Mouse (Mus musculus) heart, embryonic 14.5 days (tissue): ENCODE measurements around the gene Prss53. TPM values are rescaled to one million over a fixed set of nuclear protein-coding genes. Genes with fewer than 3 reads are reported as not detected.

Experiments
- ATAC-seq: fragments of 200-750 bp; cut with Nextera tagmentation; 2 replicates; pipeline ENCODE4 v1.8.0; 2017; ENCODE audit warnings: low read depth, moderate TSS enrichment; ENCODE audit not compliant: insufficient number of reproducible peaks, insufficient read depth, low FRiP score
- H3K27ac ChIP-seq, 2 experiments: fragments of 200-500 bp in 1 of 2; fragments of 300-500 bp in 1 of 2; sonication (generic) in 1 of 2; replicated peaks in 1 of 2; 2 replicates each; pipeline ENCODE4 v1.5.1; 2012 to 2014; ENCODE audit warnings: low read depth in 2 of 2, low read length in 2 of 2, control low read depth in 1 of 2, mild to moderate bottlenecking in 1 of 2, mixed read lengths in 1 of 2; ENCODE audit not compliant: control insufficient read depth in 1 of 2, insufficient read depth in 1 of 2
- H3K27me3 ChIP-seq: fragments of 300-500 bp; sonication (generic); 2 replicates; pipeline ENCODE4 v1.6.1; 2014; ENCODE audit warnings: mild to moderate bottlenecking, low read length, control low read depth; ENCODE audit not compliant: control insufficient read depth, insufficient read depth
- H3K36me3 ChIP-seq: fragments of 300-500 bp; sonication (generic); 2 replicates; pipeline ENCODE4 v1.6.1; 2014; ENCODE audit warnings: mild to moderate bottlenecking, control low read depth, low read length, mixed read lengths; ENCODE audit not compliant: control insufficient read depth, insufficient read depth
- H3K4me1 ChIP-seq, 2 experiments: fragments of 200-500 bp in 1 of 2; fragments of 300-500 bp in 1 of 2; sonication (generic) in 1 of 2; 2 replicates each; pipeline ENCODE4 v1.6.1; 2012 to 2014; ENCODE audit warnings: low read length in 2 of 2, control low read depth in 1 of 2, mixed read lengths in 1 of 2; ENCODE audit not compliant: control insufficient read depth in 2 of 2, insufficient read depth in 2 of 2
- H3K4me2 ChIP-seq: fragments of 300-500 bp; sonication (generic); 2 replicates; pipeline ENCODE4 v1.6.1; 2014; ENCODE audit warnings: mild to moderate bottlenecking, low read length
- H3K4me3 ChIP-seq, 2 experiments: fragments of 200-500 bp in 1 of 2; fragments of 300-500 bp in 1 of 2; sonication (generic) in 1 of 2; 2 replicates each; pipeline ENCODE4 v1.5.1; 2012 to 2014; ENCODE audit warnings: low read length in 2 of 2, mild to moderate bottlenecking in 2 of 2, control low read depth in 1 of 2, low read depth in 1 of 2, moderate library complexity in 1 of 2; ENCODE audit not compliant: control insufficient read depth in 1 of 2, insufficient read depth in 1 of 2
- H3K9ac ChIP-seq: fragments of 300-500 bp; sonication (generic); 2 replicates; pipeline ENCODE4 v1.6.1; 2014; ENCODE audit warnings: mild to moderate bottlenecking, low read length
- H3K9me3 ChIP-seq: fragments of 300-500 bp; sonication (generic); 2 replicates; pipeline ENCODE4 v1.6.1; 2016; ENCODE audit warnings: low read length, control low read depth; ENCODE audit not compliant: control insufficient read depth
- WGBS: fragments of 180-500 bp; shearing (Covaris S2); extraction: QIAGEN DNeasy Blood & Tissue Kit; methylation state at CpG from one replicate; pipeline ENCODE4 v1.1.7; 2014; 5-methylcytosine and 5-hydroxymethylcytosine counted together
- polyA plus RNA-seq: library from polyadenylated mRNA; unstranded; fragments of >200 nt; fragmentation: Nextera tagmentation; extraction: Ambion mirVana; gene quantifications from 2 replicates; pipeline ENCODE4 v1.2.1, GENCODE M21; 2014

The Prss53 gene
- polyA plus RNA-seq, 1 experiment from 2014 or later, result 1.3 TPM

DNA sequence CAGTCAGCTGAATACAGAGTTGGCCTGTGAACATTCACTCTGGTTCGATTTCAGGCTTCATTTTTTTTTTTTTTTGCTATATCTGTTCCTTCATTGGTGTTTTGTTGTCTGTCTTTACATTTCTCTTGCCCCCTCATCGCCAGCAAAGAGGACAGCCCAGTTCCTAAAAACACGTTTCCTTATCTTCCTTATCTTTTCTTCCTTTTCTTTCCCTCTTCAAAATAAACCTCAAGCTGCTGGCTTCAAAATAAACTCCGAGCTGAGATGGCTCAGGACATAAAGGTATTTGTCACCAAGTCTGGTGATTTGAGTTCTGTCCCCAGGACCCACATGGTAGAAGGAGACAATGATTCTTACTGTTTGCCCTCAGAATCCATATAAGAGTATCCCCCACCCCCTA lies 22.2 kb upstream of the Prss53 start:
- Histone ChIP-seq H3K36me3 (peaks cover 49% of the 10 kb centered on the region), H3K9me3 (no peaks in the 10 kb centered on the region), H3K4me1 (peaks cover 2 to 8% of the 10 kb centered on the region in 2 experiments; a peak in 3 of 4 replicates), H3K4me3 (peak overlapping the region; percentile 66 to 100), H3K27ac (peak overlapping the region in 1 of 2 experiments; percentile 80; a peak in 1 of 4 replicates), H3K9ac (peak overlapping the region; percentile 89), H3K4me2 (peak overlapping the region; percentile 91), H3K27me3 (no peaks in the 10 kb centered on the region)
- WGBS, result 15% methylated on average over 4 of the region's 4 CpGs
- ATAC-seq, result no peak

DNA sequence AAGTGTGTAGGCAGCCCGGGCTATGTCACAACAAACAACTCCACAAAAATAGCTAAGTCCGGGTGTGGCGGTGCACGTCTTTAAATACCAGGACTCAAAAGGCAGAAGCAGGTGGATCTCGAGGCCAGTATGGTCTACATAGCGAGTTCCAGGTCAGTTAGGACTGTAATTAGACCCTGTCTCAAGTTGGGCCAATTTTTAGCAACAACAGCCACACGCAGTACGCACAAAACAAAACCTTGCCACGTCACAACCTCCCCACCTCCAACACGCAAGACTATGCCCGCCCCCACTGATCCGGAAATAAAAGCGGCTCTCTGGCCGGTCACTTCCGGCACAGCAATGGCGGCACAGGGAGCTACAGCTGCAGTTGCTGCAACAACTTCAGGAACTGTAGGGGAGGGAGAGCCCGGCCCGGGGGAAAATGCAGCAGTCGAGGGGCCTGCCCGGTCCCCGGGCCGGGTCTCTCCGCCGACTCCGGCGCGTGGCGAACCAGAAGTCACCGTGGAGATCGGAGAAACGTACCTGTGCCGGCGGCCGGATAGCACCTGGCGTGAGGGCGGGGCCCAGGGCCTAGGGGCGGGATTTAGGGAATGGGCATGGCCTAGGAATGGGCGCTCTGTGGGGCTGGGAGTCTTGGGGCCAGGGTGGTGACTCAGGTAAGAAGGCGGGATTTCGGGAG lies 21.6 kb upstream of the Prss53 start, which contains the start of gene Kat8:
Kat8 (plus strand) TSS at position 327 of the 682 bp plus-strand sequence.
- Histone ChIP-seq H3K36me3 (peaks cover 51% of the 10 kb centered on the region), H3K27me3 (no peaks in the 10 kb centered on the region), H3K4me1 (peaks cover 2 to 8% of the 10 kb centered on the region in 2 experiments; a peak in 3 of 4 replicates), H3K4me3 (peak within 1 kb of the TSS; percentile 66 to 100), H3K4me2 (peak within 1 kb of the TSS; percentile 91), H3K9me3 (no peaks in the 10 kb centered on the region), H3K9ac (peak within 1 kb of the TSS; percentile 89), H3K27ac (peak within 1 kb of the TSS; percentile 80 to 92)
- ATAC-seq, result peak; percentile 87
- under 1% methylated on average over 40 of the region's 40 CpGs for WGBS

DNA sequence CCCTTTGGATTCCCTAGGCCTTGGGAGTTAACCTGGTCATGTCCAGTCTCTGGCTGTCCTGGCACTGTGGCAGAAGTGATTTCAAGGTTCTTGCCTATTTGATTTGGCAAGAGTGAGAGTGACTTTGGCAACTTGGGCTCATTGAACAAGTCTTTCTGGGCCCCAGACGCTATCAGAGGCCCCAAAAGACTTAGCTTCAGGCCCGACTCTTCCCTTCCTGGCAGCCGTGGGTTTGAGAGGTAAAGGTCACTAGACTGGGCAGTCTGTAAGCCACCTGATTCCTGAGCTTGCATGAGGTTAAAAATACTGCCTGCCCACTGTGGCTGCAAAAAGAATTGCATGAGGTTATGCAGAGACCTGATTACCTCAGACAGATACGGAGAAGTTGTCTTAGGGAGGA lies 17.9 kb upstream of the Prss53 start:
- ATAC-seq, result no peak
- no peak overlapping the region for H3K4me3 ChIP-seq
- no peak overlapping the region for H3K9ac ChIP-seq
- no peak overlapping the region for H3K27ac ChIP-seq
- H3K36me3 ChIP-seq, result peaks cover 51% of the 10 kb centered on the region
- H3K27me3 ChIP-seq, result no peaks in the 10 kb centered on the region
- H3K4me2 ChIP-seq, result no peak overlapping the region
- WGBS, result 84% methylated on average over 4 of the region's 4 CpGs
- H3K4me1 ChIP-seq, result peaks cover 7 to 14% of the 10 kb centered on the region in 2 experiments
- H3K9me3 ChIP-seq, result no peaks in the 10 kb centered on the region

DNA sequence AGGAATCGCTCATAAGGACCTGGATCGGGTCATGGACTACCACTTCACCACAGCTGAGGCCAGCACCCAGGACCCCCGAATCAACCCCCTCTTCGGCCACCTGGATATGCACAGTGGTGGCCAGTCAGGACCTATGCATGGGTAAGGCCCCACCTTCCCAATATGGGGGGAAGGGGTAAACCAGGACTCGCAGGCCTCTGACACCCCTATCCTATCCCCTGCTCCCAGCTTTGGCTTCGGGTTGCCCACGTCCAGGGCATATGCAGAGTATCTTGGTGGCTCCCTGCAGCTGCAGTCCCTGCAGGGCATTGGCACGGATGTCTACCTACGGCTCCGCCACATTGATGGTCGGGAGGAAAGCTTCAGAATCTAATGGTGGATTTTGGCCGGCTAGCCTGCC lies 17.2 kb upstream of the Prss53 start:
- Histone ChIP-seq H3K4me2 (no peak overlapping the region), H3K4me3 (no peak overlapping the region), H3K27ac (no peak overlapping the region), H3K4me1 (peaks cover 7 to 10% of the 10 kb centered on the region in 2 experiments), H3K27me3 (no peaks in the 10 kb centered on the region), H3K9me3 (no peaks in the 10 kb centered on the region), H3K36me3 (peaks cover 51% of the 10 kb centered on the region), H3K9ac (no peak overlapping the region)
- no peak for ATAC-seq
- 93% methylated on average over 12 of the region's 12 CpGs for WGBS

DNA sequence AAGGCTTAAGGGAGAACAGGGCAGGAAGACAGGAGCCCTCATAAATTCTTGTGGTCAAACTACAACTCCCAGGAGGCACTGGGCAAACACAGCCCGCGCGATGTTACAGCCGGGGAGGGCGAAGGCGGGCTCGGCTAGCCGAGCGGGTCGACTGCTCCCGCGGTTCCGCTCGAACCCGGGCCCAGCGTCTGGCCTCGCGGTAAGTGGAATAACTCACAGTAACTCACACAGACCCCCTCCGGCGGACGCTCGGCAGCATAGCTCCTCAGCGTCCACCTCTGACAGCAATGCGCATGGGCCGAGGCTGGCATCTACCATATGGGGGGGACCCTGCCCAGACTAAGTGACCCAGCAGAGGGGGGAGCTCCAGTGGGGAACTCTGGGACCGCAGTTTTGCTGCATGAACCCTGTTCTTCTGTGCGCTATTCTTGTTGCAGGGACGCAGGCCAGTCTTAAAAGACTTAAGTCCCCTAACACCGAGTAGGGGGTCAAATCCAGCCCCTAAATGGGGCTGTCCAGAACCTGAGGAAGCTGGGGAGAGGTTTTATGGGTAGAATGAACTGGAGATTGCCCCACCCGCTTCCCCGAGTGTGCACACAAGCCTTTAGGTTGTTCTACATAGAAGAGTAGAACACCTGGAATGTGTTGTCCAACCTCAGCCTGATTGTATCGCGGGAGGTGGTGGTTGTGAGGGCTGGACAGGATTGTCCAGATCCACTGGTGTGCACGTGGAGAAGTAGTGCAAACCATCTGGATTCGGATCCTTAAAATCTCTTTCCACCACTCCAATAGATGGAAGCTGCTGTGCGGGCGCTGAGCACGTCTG lies 13.4 kb upstream of the Prss53 start, which contains the start of gene Bckdk:
Bckdk (plus strand) TSS at position 112 of the 826 bp plus-strand sequence.
- 9% methylated on average over 38 of the region's 38 CpGs for WGBS

DNA sequence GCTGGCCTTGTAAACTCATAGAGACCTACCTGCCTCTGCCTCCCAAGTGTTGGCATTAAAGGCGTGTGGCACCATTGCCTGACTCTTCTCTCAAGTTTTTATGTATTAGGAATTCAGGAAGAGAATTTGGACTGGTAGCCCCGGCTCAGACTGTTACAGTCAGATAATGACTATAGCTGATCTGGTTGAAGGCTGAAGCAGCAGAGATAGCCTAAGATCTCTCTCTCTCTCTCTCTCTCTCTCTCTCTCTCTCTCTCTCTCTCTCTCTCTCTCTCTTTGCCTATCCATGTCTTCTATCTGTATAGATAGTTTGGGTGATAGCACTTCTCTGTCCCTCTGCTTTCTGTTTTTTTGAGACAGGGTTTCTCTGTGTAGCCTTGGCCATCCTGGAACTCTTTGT lies 11.0 kb upstream of the Prss53 start:
- Histone ChIP-seq H3K36me3 (peaks cover 17% of the 10 kb centered on the region), H3K4me2 (no peak overlapping the region), H3K4me3 (no peak overlapping the region), H3K27ac (no peak overlapping the region), H3K4me1 (peaks cover 5 to 6% of the 10 kb centered on the region in 2 experiments; a peak in 3 of 4 replicates), H3K9me3 (no peaks in the 10 kb centered on the region), H3K27me3 (no peaks in the 10 kb centered on the region), H3K9ac (no peak overlapping the region)
- no peak for ATAC-seq
- 74% methylated on average over 2 of the region's 2 CpGs for WGBS

More for the DNA sequence above, 13.4 kb upstream of the Prss53 start, which contains the start of gene Bckdk:
- Histone ChIP-seq H3K4me2 (peak within 1 kb of the TSS; percentile 93), H3K9me3 (no peaks in the 10 kb centered on the region), H3K36me3 (peaks cover 41% of the 10 kb centered on the region), H3K9ac (peak within 1 kb of the TSS; percentile 79), H3K4me3 (peak within 1 kb of the TSS; percentile 59 to 94), H3K27ac (peak within 1 kb of the TSS; percentile 79 to 84), H3K4me1 (peaks cover 5 to 6% of the 10 kb centered on the region in 2 experiments; a peak in 3 of 4 replicates), H3K27me3 (no peaks in the 10 kb centered on the region)
- ATAC-seq, result peak; percentile 78

DNA sequence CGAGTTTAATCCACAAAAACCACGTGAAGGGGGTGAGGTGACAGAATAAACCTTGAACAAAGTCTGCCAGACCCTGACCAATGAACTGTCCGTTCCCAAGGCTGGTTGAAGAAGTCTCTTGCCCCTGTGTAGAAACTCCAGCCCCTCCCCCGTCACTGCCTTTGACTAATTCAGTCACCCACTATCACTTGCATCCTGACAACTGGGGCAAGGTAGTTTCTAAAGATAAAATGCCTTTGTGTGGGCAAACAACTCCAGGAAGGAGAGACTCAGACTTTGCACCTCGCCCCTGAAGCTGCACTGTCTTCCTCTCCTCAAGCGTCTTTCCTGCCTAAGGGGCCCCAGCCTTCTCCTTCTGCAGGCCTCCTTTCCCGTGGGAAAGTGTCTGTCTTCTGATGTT lies 9.2 kb upstream of the Prss53 start:
- 38% methylated on average over 7 of the region's 7 CpGs for WGBS
- Histone ChIP-seq H3K4me2 (no peak overlapping the region), H3K9me3 (no peaks in the 10 kb centered on the region), H3K4me1 (peaks cover 5 to 6% of the 10 kb centered on the region in 2 experiments; a peak in 3 of 4 replicates), H3K36me3 (no peaks in the 10 kb centered on the region), H3K27ac (no peak overlapping the region), H3K4me3 (no peak overlapping the region), H3K9ac (no peak overlapping the region), H3K27me3 (no peaks in the 10 kb centered on the region)
- no peak for ATAC-seq
